Mouse (Mus musculus) myocyte (in vitro differentiated cells): ENCODE results near the gene Ttc39b. TPM values are rescaled to one million over a fixed set of nuclear protein-coding genes. Genes with fewer than 3 reads are reported as not detected.

Source experiments
- H3K27me3 ChIP-seq: one replicate; pipeline ENCODE4 v1.6.1; 2011; ENCODE audit not compliant: control insufficient read depth, insufficient read depth, insufficient read length
- H3K36me3 ChIP-seq: one replicate; pipeline ENCODE4 v1.6.1; 2011; ENCODE audit not compliant: control insufficient read depth, insufficient read depth
- H3K4me2 ChIP-seq: one replicate; pipeline ENCODE4 v1.6.1; 2011; ENCODE audit warnings: low read depth, control low read depth
- H3K4me3 ChIP-seq: one replicate; pipeline ENCODE4 v1.5.1; 2011; ENCODE audit warnings: mild to moderate bottlenecking, control low read depth, moderate library complexity
- H3K79me2 ChIP-seq: one replicate; pipeline ENCODE4 v1.6.1; 2011; ENCODE audit not compliant: control insufficient read depth, insufficient read depth
- H3ac ChIP-seq: one replicate; pipeline ENCODE4 v1.6.1; 2011; ENCODE audit not compliant: control insufficient read depth, insufficient read length
- CEBPB ChIP-seq: IDR thresholded peaks from 2 replicates; pipeline ENCODE4 v1.6.1; 2011; ENCODE audit warnings: mild to moderate bottlenecking, moderate library complexity; ENCODE audit not compliant: poor library complexity, insufficient read depth, severe bottlenecking
- E2F4 ChIP-seq: IDR thresholded peaks from one replicate; pipeline ENCODE4 v1.6.1; 2011; ENCODE audit warnings: mild to moderate bottlenecking, control low read depth, moderate library complexity; ENCODE audit not compliant: insufficient read depth
- MAX ChIP-seq: IDR thresholded peaks from one replicate; pipeline ENCODE4 v1.6.1; 2011; ENCODE audit warnings: low read depth, mild to moderate bottlenecking, control low read depth
- MYOD1 ChIP-seq, 3 experiments: IDR thresholded peaks; one replicate each; pipeline ENCODE4 v1.6.1; 2011; ENCODE audit warnings: control low read depth in 2 of 3, low read depth in 2 of 3, mild to moderate bottlenecking in 2 of 3, moderate library complexity in 1 of 3; ENCODE audit not compliant: insufficient read length in 2 of 3, control insufficient read depth in 1 of 3
- MYOG ChIP-seq, 3 experiments: IDR thresholded peaks; one replicate each; pipeline ENCODE4 v1.6.1; 2011; ENCODE audit warnings: control low read depth in 2 of 3, low read depth in 2 of 3, mild to moderate bottlenecking in 2 of 3; ENCODE audit not compliant: insufficient read length in 2 of 3, control insufficient read depth in 1 of 3, insufficient read depth in 1 of 3
- POLR2A ChIP-seq: IDR thresholded peaks from one replicate; pipeline ENCODE4 v1.6.1; 2011; ENCODE audit warnings: low read depth, mild to moderate bottlenecking, control low read depth, moderate library complexity; ENCODE audit not compliant: insufficient read length
- POLR2AphosphoS2 ChIP-seq: IDR thresholded peaks from one replicate; pipeline ENCODE4 v1.6.1; 2011; ENCODE audit warnings: low read depth, control low read depth; ENCODE audit not compliant: insufficient read length
- REST ChIP-seq: IDR thresholded peaks from one replicate; pipeline ENCODE4 v1.6.1; 2011; ENCODE audit warnings: mild to moderate bottlenecking, control low read depth, moderate library complexity; ENCODE audit not compliant: insufficient read depth, insufficient read length
- SRF ChIP-seq: IDR thresholded peaks from one replicate; pipeline ENCODE4 v1.6.1; 2011; ENCODE audit warnings: low read depth; ENCODE audit not compliant: control insufficient read depth, insufficient read length
- TCF12 ChIP-seq: IDR thresholded peaks from one replicate; pipeline ENCODE4 v1.6.1; 2011; ENCODE audit warnings: mild to moderate bottlenecking, control low read depth; ENCODE audit not compliant: poor library complexity, insufficient read depth, severe bottlenecking
- TCF3 ChIP-seq: IDR thresholded peaks from one replicate; pipeline ENCODE4 v1.6.1; 2011; ENCODE audit warnings: low read depth, control low read depth; ENCODE audit not compliant: insufficient read length
- USF1 ChIP-seq: IDR thresholded peaks from one replicate; pipeline ENCODE4 v1.6.1; 2011; ENCODE audit warnings: low read depth, mild to moderate bottlenecking, control low read depth, moderate library complexity
- polyA plus RNA-seq: library from polyadenylated mRNA; unstranded; fragments of >200 nt; fragmentation: generic; extraction: Trizol; gene quantifications from one replicate; pipeline ENCODE4 v1.2.1, GENCODE M21; 2012; ENCODE audit warnings: missing spikeins

Gene Ttc39b
- polyA plus RNA-seq, 1 experiment: 19.3 TPM

- peak in 1 of 3 experiments; percentile 27 for TF ChIP-seq MYOG (IDR thresholded peaks at IDR 0.05; ENCODE audit: control insufficient read depth in 1 of 3, insufficient read depth in 1 of 3, insufficient read length in 2 of 3, low read depth in 2 of 3)
- TF ChIP-seq E2F4: no peak
- no peak for TF ChIP-seq SRF
- Histone ChIP-seq H3ac (no peak overlapping the region), H3K36me3 (no peaks in the 10 kb centered on the region), H3K4me3 (no peak overlapping the region), H3K79me2 (no peaks in the 10 kb centered on the region), H3K4me2 (no peak overlapping the region), H3K27me3 (no peaks in the 10 kb centered on the region)
Measured at GRCm38 (mm10) chr4:83183288-83183930, 140.6 kb downstream of the Ttc39b start.

- Histone ChIP-seq H3ac (no peak overlapping the region), H3K4me3 (no peak overlapping the region), H3K4me2 (no peak overlapping the region), H3K27me3 (no peaks in the 10 kb centered on the region), H3K79me2 (no peaks in the 10 kb centered on the region), H3K36me3 (no peaks in the 10 kb centered on the region)
- TF ChIP-seq USF1: no peak
- TF ChIP-seq POLR2AphosphoS2: no peak
- no peak for TF ChIP-seq MYOG (IDR thresholded peaks at IDR 0.05; ENCODE audit: control insufficient read depth in 1 of 3, insufficient read depth in 1 of 3, insufficient read length in 2 of 3, low read depth in 2 of 3)
- TF ChIP-seq MAX: no peak
- TF ChIP-seq TCF12: no peak
- no peak for TF ChIP-seq E2F4
- no peak for TF ChIP-seq REST
- no peak for TF ChIP-seq SRF
- no peak for TF ChIP-seq CEBPB
Measured at GRCm38 (mm10) chr4:83182178-83183068, 141.6 kb downstream of the Ttc39b start.

GRCm38 (mm10) chr4:83177471-83177870, 146.6 kb downstream of the Ttc39b start:
- H3K79me2 ChIP-seq: no peaks in the 10 kb centered on the region
- H3K4me2 ChIP-seq: no peak overlapping the region
- TF ChIP-seq MYOG (IDR thresholded peaks at IDR 0.05; ENCODE audit: control insufficient read depth in 1 of 3, insufficient read depth in 1 of 3, insufficient read length in 2 of 3, low read depth in 2 of 3) (no peak), REST (no peak), MAX (no peak), SRF (no peak), TCF12 (no peak), E2F4 (no peak), MYOD1 (IDR thresholded peaks at IDR 0.05; ENCODE audit: control insufficient read depth in 1 of 3, insufficient read length in 2 of 3, low read depth in 2 of 3) (no peak)
- H3K4me3 ChIP-seq: no peak overlapping the region
- H3K36me3 ChIP-seq: no peaks in the 10 kb centered on the region
- H3ac ChIP-seq: no peak overlapping the region
- H3K27me3 ChIP-seq: no peaks in the 10 kb centered on the region

- Histone ChIP-seq H3K79me2 (no peaks in the 10 kb centered on the region), H3K27me3 (no peaks in the 10 kb centered on the region), H3K4me2 (no peak overlapping the region), H3K4me3 (no peak overlapping the region), H3K36me3 (no peaks in the 10 kb centered on the region), H3ac (no peak overlapping the region)
- TF ChIP-seq SRF (no peak), MYOD1 (IDR thresholded peaks at IDR 0.05; ENCODE audit: control insufficient read depth in 1 of 3, insufficient read length in 2 of 3, low read depth in 2 of 3) (no peak), MAX (no peak), E2F4 (no peak), CEBPB (no peak), TCF12 (no peak), POLR2A (no peak), USF1 (no peak), TCF3 (no peak), MYOG (IDR thresholded peaks at IDR 0.05; ENCODE audit: control insufficient read depth in 1 of 3, insufficient read depth in 1 of 3, insufficient read length in 2 of 3, low read depth in 2 of 3) (no peak), REST (no peak), POLR2AphosphoS2 (no peak)
Measured at GRCm38 (mm10) chr4:83174946-83175345, 149.1 kb downstream of the Ttc39b start.

GRCm38 (mm10) chr4:83172278-83172677, 151.8 kb downstream of the Ttc39b start:
- H3K4me3 ChIP-seq: no peak overlapping the region
- no peaks in the 10 kb centered on the region for H3K79me2 ChIP-seq
- no peaks in the 10 kb centered on the region for H3K36me3 ChIP-seq
- no peak overlapping the region for H3ac ChIP-seq
- H3K27me3 ChIP-seq: no peaks in the 10 kb centered on the region
- no peak overlapping the region for H3K4me2 ChIP-seq
- no peak for TF ChIP-seq POLR2A
- TF ChIP-seq REST: no peak
- TF ChIP-seq TCF3: no peak
- no peak for TF ChIP-seq SRF
- no peak for TF ChIP-seq MYOG (IDR thresholded peaks at IDR 0.05; ENCODE audit: control insufficient read depth in 1 of 3, insufficient read depth in 1 of 3, insufficient read length in 2 of 3, low read depth in 2 of 3)
- no peak for TF ChIP-seq MYOD1 (IDR thresholded peaks at IDR 0.05; ENCODE audit: control insufficient read depth in 1 of 3, insufficient read length in 2 of 3, low read depth in 2 of 3)
- TF ChIP-seq MAX: no peak
- TF ChIP-seq CEBPB: no peak
- no peak for TF ChIP-seq USF1
- TF ChIP-seq POLR2AphosphoS2: no peak
- no peak for TF ChIP-seq E2F4
- no peak for TF ChIP-seq TCF12
